Mouse (Mus musculus): Measurements from ENCODE around the gene Ccdc51. TPM values are rescaled to one million over a fixed set of nuclear protein-coding genes. Genes with fewer than 3 reads are reported as not detected.

Ccdc51 gene
- total and polyA plus RNA-seq, 2 experiments = 7.2 to 7.5 TPM

DNA sequence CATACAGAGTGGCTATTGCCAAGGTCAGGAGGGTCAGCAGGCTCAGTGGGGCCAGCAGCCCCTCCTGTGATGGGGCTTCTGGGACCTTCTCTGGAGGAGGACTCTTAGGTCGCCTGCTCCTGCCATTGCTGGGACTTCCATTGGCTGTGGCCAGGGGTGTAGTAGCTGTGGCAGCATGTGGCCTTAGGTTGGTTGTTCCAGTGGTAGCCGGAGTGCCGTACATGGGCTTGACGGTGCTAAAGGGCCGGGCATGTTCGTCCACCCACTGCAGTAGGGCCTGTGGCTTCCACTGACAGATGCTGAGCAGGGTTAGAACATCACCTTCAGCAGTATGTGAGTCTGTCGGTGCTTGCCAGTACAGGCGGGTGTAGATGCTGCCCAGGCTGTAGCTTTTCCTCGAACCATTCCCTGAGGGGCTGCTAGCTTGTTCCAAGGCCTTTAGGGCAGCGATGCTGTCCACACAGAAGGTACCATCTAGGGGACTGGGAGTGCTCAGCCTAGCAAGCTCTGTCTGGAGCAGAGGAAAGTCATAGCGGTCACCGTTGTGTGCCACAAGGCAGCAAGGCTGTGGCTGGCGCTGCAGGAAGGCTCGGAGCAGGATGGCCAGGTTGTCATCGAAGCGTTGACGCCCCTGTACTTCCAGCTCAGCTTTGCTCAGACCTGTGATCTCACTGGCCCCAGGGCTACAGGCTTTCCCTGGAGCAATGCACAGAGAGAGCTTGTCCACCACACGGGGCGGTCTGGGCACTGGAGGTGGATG is 24.1 kb upstream of the Ccdc51 start:
- peaks cover 11% of the 10 kb centered on the region; the same call in 1 of the 2 replicates for H3K79me2 ChIP-seq (ENCODE audit: control insufficient read depth, insufficient read depth, low read length)
- H3K36me3 ChIP-seq (ENCODE audit: control insufficient read depth, insufficient read depth, low read length) = no peaks in the 10 kb centered on the region
- peak overlapping the region; percentile 31 for H3K4me3 ChIP-seq (ENCODE audit: insufficient read depth, low read depth, low read length)
- peak overlapping the region; percentile 41 for H3K27ac ChIP-seq (replicated peaks; ENCODE audit: insufficient read depth, low read depth, low read length)
- peak overlapping the region; percentile 68 for H3K9ac ChIP-seq (ENCODE audit: low read depth, low read length)
- DNase-seq (ENCODE audit: extremely low read depth, low read depth, low spot score) = no peak
- TF ChIP-seq POLR2A (IDR thresholded peaks at IDR 0.05; ENCODE audit: extremely low read depth, insufficient read depth, low read length) = no peak
- TF ChIP-seq CTCF (IDR thresholded peaks at IDR 0.05; ENCODE audit: low read depth, low read length) = no peak
- H3K4me1 ChIP-seq (ENCODE audit: control insufficient read depth, insufficient read depth, low read length) = peaks cover 12% of the 10 kb centered on the region
- 86% methylated on average over 19 of the region's 19 CpGs for WGBS
- no peaks in the 10 kb centered on the region for H3K27me3 ChIP-seq (ENCODE audit: control insufficient read depth, insufficient read depth, low read length)

- peak within 1 kb of the TSS; percentile 68 for H3K9ac ChIP-seq (ENCODE audit: low read depth, low read length)
- no peaks in the 10 kb centered on the region for H3K36me3 ChIP-seq (ENCODE audit: control insufficient read depth, insufficient read depth, low read length)
- peaks cover 11% of the 10 kb centered on the region; the same call in 1 of the 2 replicates for H3K79me2 ChIP-seq (ENCODE audit: control insufficient read depth, insufficient read depth, low read length)
- peak; percentile 90 for TF ChIP-seq POLR2A (IDR thresholded peaks at IDR 0.05; ENCODE audit: extremely low read depth, insufficient read depth, low read length)
- peak; percentile 98 for TF ChIP-seq CTCF (IDR thresholded peaks at IDR 0.05; ENCODE audit: low read depth, low read length)
- peaks cover 12% of the 10 kb centered on the region for H3K4me1 ChIP-seq (ENCODE audit: control insufficient read depth, insufficient read depth, low read length)
- H3K4me3 ChIP-seq (ENCODE audit: insufficient read depth, low read depth, low read length) = peak within 1 kb of the TSS; percentile 50
- no peaks in the 10 kb centered on the region for H3K27me3 ChIP-seq (ENCODE audit: control insufficient read depth, insufficient read depth, low read length)
- DNase-seq (ENCODE audit: extremely low read depth, low read depth, low spot score) = peak; percentile 90
- peak within 1 kb of the TSS; percentile 82 for H3K27ac ChIP-seq (replicated peaks; ENCODE audit: insufficient read depth, low read depth, low read length)
- WGBS = 2% methylated on average over 15 of the region's 15 CpGs
Measured at GRCm38 (mm10) chr9:109059136-109059903, 23.0 kb upstream of the Ccdc51 start, which contains the start of gene Trex1. TSS of gene Trex1 (minus strand) at chr9:109059734.

DNA sequence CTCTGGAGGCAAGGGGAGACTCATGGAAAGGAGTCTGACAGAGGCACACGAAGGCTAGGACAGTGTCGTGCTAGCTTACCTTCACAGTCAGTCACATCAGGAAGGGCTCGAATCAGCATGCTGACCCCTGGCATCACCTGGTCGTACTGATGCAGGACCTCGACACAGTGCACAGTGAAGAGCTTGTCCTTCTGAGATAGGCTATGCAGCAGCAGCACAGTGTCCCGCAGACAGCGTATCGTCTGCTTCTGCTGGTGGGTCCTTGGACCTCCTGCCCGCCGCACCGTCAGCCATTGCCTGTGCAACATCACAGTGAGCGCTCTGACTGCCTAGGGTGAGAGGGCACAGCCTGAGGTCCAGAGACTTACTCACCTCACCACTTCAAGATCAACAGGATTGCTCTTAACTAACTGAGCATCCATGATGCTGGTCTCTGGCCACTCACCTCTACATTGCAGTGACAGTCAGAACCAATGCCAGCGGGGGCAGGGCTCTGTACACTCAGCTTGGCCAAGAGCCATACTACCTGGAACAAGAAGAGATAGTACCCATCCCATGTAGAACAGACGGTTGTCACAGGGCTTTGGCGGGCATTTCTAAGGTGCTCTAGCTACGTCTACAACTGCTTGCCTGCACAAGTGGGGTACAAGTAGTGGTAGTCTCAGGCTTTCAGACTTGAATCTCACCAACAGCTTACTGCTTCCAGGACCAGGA is 22.0 kb upstream of the Ccdc51 start:
- WGBS = 88% methylated on average over 16 of the region's 16 CpGs
- no peak for DNase-seq (ENCODE audit: extremely low read depth, low read depth, low spot score)
- no peak for TF ChIP-seq POLR2A (IDR thresholded peaks at IDR 0.05; ENCODE audit: extremely low read depth, insufficient read depth, low read length)
- no peak for TF ChIP-seq CTCF (IDR thresholded peaks at IDR 0.05; ENCODE audit: low read depth, low read length)

DNA sequence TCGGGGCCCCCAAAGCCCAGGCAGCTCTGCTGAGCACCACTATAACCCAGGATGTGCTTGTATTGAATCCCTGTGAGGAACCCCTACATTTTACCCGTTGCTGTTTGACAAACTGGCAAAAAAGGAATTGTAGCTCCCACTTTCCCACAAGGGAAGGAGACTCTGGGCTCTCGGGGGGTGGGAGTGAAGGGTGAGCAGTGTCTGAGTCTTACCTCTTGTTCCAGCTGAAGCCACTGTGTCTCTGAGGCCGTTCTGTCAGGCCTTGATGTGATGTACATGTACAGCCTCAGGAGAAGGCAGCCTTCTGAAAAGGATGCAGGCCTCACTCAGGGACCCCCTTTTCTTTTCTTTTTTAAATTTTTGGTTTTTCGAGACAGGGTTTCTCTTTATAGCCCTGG is 21.4 kb upstream of the Ccdc51 start:
- no peak for DNase-seq (ENCODE audit: extremely low read depth, low read depth, low spot score)
- Histone ChIP-seq H3K36me3 (ENCODE audit: control insufficient read depth, insufficient read depth, low read length) (peaks cover 7% of the 10 kb centered on the region; the same call in 1 of the 2 replicates), H3K27ac (replicated peaks; ENCODE audit: insufficient read depth, low read depth, low read length) (no peak overlapping the region), H3K4me1 (ENCODE audit: control insufficient read depth, insufficient read depth, low read length) (peaks cover 7% of the 10 kb centered on the region), H3K79me2 (ENCODE audit: control insufficient read depth, insufficient read depth, low read length) (peaks cover 8% of the 10 kb centered on the region; the same call in 1 of the 2 replicates), H3K27me3 (ENCODE audit: control insufficient read depth, insufficient read depth, low read length) (no peaks in the 10 kb centered on the region), H3K4me3 (ENCODE audit: insufficient read depth, low read depth, low read length) (no peak overlapping the region), H3K9ac (ENCODE audit: low read depth, low read length) (no peak overlapping the region)
- no peak for TF ChIP-seq POLR2A (IDR thresholded peaks at IDR 0.05; ENCODE audit: extremely low read depth, insufficient read depth, low read length)
- TF ChIP-seq CTCF (IDR thresholded peaks at IDR 0.05; ENCODE audit: low read depth, low read length) = no peak
- WGBS = 91% methylated on average over 5 of the region's 5 CpGs

More for the DNA sequence above, 22.0 kb upstream of the Ccdc51 start:
- H3K36me3 ChIP-seq (ENCODE audit: control insufficient read depth, insufficient read depth, low read length) = peaks cover 2% of the 10 kb centered on the region; the same call in 1 of the 2 replicates
- H3K9ac ChIP-seq (ENCODE audit: low read depth, low read length) = no peak overlapping the region
- peaks cover 11% of the 10 kb centered on the region; the same call in 1 of the 2 replicates for H3K79me2 ChIP-seq (ENCODE audit: control insufficient read depth, insufficient read depth, low read length)
- H3K4me1 ChIP-seq (ENCODE audit: control insufficient read depth, insufficient read depth, low read length) = peaks cover 9% of the 10 kb centered on the region
- H3K27ac ChIP-seq (replicated peaks; ENCODE audit: insufficient read depth, low read depth, low read length) = no peak overlapping the region
- H3K27me3 ChIP-seq (ENCODE audit: control insufficient read depth, insufficient read depth, low read length) = no peaks in the 10 kb centered on the region
- H3K4me3 ChIP-seq (ENCODE audit: insufficient read depth, low read depth, low read length) = no peak overlapping the region

- no peak for TF ChIP-seq CTCF (IDR thresholded peaks at IDR 0.05; ENCODE audit: low read depth, low read length)
- TF ChIP-seq POLR2A (IDR thresholded peaks at IDR 0.05; ENCODE audit: extremely low read depth, insufficient read depth, low read length) = no peak
- Histone ChIP-seq H3K4me1 (ENCODE audit: control insufficient read depth, insufficient read depth, low read length) (peaks cover 3% of the 10 kb centered on the region), H3K4me3 (ENCODE audit: insufficient read depth, low read depth, low read length) (no peak overlapping the region), H3K79me2 (ENCODE audit: control insufficient read depth, insufficient read depth, low read length) (peaks cover 7% of the 10 kb centered on the region), H3K27ac (replicated peaks; ENCODE audit: insufficient read depth, low read depth, low read length) (no peak overlapping the region), H3K27me3 (ENCODE audit: control insufficient read depth, insufficient read depth, low read length) (no peaks in the 10 kb centered on the region), H3K36me3 (ENCODE audit: control insufficient read depth, insufficient read depth, low read length) (peaks cover 32% of the 10 kb centered on the region), H3K9ac (ENCODE audit: low read depth, low read length) (no peak overlapping the region)
- 94% methylated on average over 3 of the region's 3 CpGs for WGBS
- peak; percentile 40 for DNase-seq (ENCODE audit: extremely low read depth, low read depth, low spot score)
Measured at GRCm38 (mm10) chr9:109068095-109068735, 14.1 kb upstream of the Ccdc51 start.

All from liver, adult 2 months (tissue).